Mouse (Mus musculus) T-helper 2 cell (primary cell): Measurements from ENCODE around the gene Trex1.

Experiments used
- in situ Hi-C: fragments of 300-600 bp; cut with MboI, MseI; formaldehyde crosslinking; loops from one replicate; pipeline ENCODE4 v1.15.1; 2025; ENCODE audit warnings: high pct_unique_total_duplicates

Trex1 gene

GRCm38 (mm10) chr9:109087987-109088386 is 28.5 kb upstream of the Trex1 start:
- in situ Hi-C loops: loop anchor here (10.0 kb wide), 1 partner anchor 793 kb away; the partner anchor contains the start of genes Amt and Nicn1

DNA sequence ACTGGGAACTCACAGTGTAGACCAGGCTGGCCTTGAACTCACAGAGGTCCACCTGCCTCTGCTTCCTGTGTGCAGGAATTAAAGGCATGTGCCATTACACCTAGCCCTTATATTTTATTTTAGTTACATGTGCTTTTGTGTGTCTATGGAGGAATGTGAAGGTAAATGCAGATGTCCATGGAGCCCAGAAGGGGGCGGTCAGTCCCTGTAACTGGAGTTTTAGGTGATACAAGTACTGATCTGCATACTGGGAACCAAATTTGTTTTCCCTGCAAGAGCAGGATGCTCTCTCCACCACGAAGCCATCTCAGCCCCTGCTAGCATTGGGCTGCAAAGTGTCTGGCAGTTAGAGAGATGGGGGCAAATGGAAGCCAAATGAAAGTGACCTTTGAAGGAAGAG is 25.4 kb upstream of the Trex1 start:
- in situ Hi-C loops: loop anchor here (10.0 kb wide), 1 partner anchor 790 kb away; the partner anchor contains the start of genes Amt and Nicn1

DNA sequence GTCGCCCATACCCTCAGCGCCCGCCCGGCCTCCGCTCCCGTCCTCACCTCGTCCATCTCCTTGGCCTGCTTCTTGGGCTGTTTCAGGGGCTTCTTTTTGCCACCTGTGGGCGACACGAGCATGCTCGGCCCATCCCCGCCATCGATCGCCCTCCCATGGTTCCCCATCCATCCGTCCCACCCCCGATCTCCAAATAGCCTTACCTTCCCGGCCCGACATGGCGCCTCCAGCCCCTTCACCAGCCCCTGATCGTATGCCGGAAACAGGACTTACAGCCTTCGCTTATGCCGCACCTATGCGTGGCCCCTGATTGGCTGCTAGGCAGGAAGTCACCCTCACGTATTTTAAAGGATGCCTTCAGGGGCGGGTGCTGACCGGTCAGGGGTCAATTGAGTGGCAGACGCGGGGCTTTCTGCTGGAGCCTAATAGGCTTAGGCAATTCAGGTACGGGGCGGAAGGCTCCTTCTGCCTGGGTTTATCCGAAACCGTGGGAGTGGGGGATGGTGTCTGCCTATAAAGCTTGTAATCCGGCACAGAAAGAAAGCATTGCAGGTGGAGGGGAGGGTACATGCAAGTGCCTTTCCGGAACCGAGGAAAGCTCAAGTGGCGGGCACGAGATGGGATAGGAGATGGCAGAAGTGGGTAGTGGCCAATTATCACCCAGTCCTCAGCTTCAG is 22.7 kb upstream of the Trex1 start, which contains the start of the genes Ccdc51 and Tma7:
Gene Ccdc51, plus strand, starts transcription at position 370 of the 677 bp plus-strand sequence.
Gene Tma7, minus strand, starts transcription at position 464 of the 677 bp plus-strand sequence.
- in situ Hi-C loops: loop anchor here (10.0 kb wide), 1 partner anchor 787 kb away; the partner anchor contains the start of genes Amt and Nicn1

- in situ Hi-C loops: loop anchor here (10.0 kb wide), 1 partner anchor 787 kb away; the partner anchor contains the start of genes Amt and Nicn1
Observed at GRCm38 (mm10) chr9:109081749-109082123, 22.2 kb upstream of the Trex1 start.

- in situ Hi-C loops: loop anchor here (10.0 kb wide), 1 partner anchor 786 kb away; the partner anchor contains the start of genes Amt and Nicn1
Observed at GRCm38 (mm10) chr9:109080516-109080915, 21.0 kb upstream of the Trex1 start.

GRCm38 (mm10) chr9:109073661-109074573 is 14.4 kb upstream of the Trex1 start, which contains the start of gene Atrip:
Atrip (minus strand) TSS chr9:109074124.
- in situ Hi-C loops: loop anchor here (25.0 kb wide), 1 partner anchor 1537 kb away; the partner anchor contains the start of genes Cyb561d2, Nprl2, Tmem115 and Zmynd10

DNA sequence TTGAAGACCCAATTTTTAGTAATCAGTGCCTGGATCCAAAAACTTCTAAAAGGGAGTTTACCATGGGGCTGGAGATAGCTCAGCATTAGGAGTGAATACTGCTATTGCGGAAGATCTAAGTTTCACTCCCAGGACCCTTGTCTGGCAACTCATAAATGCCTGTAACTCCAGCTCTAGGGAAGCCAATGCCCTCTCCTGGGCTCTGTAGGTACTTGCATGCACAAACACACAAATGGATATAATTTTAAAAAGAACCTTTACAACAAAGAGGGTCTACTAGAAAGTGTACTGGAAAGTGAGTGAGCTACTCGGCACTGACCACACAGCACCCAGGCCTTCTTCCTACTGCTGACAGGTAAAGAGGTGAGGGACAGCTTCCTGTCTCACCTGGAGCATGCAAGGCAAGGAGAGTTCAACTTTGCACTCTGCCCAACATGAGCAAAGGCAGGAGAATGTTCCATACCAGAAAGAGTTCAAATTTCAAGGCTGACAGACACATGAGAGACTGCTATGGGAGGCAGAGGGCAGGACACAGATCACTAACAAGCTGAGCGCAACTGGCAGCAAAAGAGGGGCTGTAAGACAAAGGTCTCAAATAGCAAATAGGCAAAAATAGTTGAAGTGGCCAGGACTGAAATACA is 8.7 kb upstream of the Trex1 start:
- in situ Hi-C loops: loop anchor here (25.0 kb wide), 1 partner anchor 1531 kb away; the partner anchor contains the start of genes Cyb561d2, Nprl2, Tmem115 and Zmynd10

GRCm38 (mm10) chr9:109060898-109061295 is 1.4 kb upstream of the Trex1 start:
- in situ Hi-C loops: loop anchor here (5.0 to 25.0 kb wide), 2 partner anchors 59 to 1524 kb away; partner anchors contain the start of genes Cyb561d2, Nprl2, Tmem115 and Zmynd10

DNA sequence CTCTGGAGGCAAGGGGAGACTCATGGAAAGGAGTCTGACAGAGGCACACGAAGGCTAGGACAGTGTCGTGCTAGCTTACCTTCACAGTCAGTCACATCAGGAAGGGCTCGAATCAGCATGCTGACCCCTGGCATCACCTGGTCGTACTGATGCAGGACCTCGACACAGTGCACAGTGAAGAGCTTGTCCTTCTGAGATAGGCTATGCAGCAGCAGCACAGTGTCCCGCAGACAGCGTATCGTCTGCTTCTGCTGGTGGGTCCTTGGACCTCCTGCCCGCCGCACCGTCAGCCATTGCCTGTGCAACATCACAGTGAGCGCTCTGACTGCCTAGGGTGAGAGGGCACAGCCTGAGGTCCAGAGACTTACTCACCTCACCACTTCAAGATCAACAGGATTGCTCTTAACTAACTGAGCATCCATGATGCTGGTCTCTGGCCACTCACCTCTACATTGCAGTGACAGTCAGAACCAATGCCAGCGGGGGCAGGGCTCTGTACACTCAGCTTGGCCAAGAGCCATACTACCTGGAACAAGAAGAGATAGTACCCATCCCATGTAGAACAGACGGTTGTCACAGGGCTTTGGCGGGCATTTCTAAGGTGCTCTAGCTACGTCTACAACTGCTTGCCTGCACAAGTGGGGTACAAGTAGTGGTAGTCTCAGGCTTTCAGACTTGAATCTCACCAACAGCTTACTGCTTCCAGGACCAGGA is 807 bp upstream of the Trex1 start:
- in situ Hi-C loops: loop anchor here (5.0 to 25.0 kb wide), 2 partner anchors 58 to 1523 kb away; partner anchors contain the start of genes Cyb561d2, Nprl2, Tmem115 and Zmynd10

DNA sequence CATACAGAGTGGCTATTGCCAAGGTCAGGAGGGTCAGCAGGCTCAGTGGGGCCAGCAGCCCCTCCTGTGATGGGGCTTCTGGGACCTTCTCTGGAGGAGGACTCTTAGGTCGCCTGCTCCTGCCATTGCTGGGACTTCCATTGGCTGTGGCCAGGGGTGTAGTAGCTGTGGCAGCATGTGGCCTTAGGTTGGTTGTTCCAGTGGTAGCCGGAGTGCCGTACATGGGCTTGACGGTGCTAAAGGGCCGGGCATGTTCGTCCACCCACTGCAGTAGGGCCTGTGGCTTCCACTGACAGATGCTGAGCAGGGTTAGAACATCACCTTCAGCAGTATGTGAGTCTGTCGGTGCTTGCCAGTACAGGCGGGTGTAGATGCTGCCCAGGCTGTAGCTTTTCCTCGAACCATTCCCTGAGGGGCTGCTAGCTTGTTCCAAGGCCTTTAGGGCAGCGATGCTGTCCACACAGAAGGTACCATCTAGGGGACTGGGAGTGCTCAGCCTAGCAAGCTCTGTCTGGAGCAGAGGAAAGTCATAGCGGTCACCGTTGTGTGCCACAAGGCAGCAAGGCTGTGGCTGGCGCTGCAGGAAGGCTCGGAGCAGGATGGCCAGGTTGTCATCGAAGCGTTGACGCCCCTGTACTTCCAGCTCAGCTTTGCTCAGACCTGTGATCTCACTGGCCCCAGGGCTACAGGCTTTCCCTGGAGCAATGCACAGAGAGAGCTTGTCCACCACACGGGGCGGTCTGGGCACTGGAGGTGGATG is 1.3 kb downstream of the Trex1 start:
- in situ Hi-C loops: loop anchor here (25.0 kb wide), 1 partner anchor 1521 kb away; the partner anchor contains the start of genes Cyb561d2, Nprl2, Tmem115 and Zmynd10

GRCm38 (mm10) chr9:109057543-109057942 is 2.0 kb downstream of the Trex1 start:
- in situ Hi-C loops: loop anchor here (25.0 kb wide), 1 partner anchor 1520 kb away; the partner anchor contains the start of genes Cyb561d2, Nprl2, Tmem115 and Zmynd10

GRCm38 (mm10) chr9:109056916-109057315 is 2.6 kb downstream of the Trex1 start:
- in situ Hi-C loops: loop anchor here (25.0 kb wide), 1 partner anchor 1520 kb away; the partner anchor contains the start of genes Cyb561d2, Nprl2, Tmem115 and Zmynd10

GRCm38 (mm10) chr9:109056081-109056690 is 3.3 kb downstream of the Trex1 start:
- in situ Hi-C loops: loop anchor here (25.0 kb wide), 1 partner anchor 1519 kb away; the partner anchor contains the start of genes Cyb561d2, Nprl2, Tmem115 and Zmynd10

DNA sequence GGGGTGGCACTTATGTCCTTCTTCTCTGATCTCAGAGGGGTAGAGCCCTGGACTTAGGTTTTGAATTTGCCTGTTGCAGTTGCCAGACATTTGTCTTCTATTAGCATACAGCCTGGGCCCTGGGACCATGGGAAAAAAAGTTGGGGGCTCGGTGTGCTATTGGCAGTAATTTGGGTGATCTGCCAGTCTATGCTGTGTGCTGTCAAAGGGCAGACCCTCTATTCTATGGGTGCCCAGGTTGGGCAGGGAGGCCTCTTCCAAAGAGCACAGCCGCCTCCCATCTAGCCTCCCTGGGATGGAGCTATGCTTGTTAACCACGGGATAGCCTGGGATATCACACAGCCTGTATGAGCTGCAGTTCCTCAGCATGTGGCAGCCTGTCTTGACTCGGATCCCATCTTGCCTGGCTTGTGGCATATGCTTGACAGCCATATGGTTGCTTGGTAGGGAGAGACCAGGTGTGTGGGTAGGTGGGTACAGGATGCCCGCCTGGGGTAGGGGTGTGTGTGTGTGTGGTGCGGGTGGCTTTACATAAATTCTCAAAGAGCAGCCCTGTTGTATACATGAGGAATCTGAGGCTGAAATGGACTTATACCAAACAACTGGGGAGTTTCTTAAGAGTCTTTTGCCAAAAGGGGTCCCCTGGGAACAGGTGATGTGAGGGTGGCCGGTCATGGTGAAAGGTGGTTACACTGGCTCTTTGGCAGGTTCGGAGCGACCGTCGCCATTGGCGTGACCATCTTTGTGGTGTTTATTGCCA is 4.1 kb downstream of the Trex1 start:
- in situ Hi-C loops: loop anchor here (25.0 kb wide), 1 partner anchor 1518 kb away; the partner anchor contains the start of genes Cyb561d2, Nprl2, Tmem115 and Zmynd10

- in situ Hi-C loops: loop anchor here (5.0 to 25.0 kb wide), 2 partner anchors 487 to 1517 kb away; partner anchors contain the start of genes Cyb561d2, Dalrd3, Ndufaf3 and Nprl2
Observed at GRCm38 (mm10) chr9:109054712-109055111, 4.8 kb downstream of the Trex1 start.

DNA sequence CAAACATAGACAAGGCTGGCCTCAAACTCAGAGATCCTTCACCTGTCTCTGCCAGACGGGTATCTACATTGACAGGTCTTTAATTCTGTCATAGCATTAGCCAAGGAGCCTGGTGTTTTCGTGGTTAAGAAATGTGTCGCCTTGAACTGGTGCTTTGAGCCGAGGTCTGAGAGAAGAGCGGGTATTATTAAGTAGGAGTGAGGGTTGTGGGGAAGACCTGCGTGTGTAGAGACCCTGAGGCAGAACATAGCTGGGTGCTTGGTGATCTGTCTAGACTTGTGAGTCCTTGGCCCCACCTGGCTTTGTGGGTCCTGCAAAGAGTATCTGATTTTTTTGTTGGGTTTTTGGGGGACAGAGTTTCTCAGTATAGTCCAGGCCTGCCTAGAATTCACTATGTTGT is 5.7 kb downstream of the Trex1 start:
- in situ Hi-C loops: loop anchor here (5.0 to 25.0 kb wide), 2 partner anchors 487 to 1517 kb away; partner anchors contain the start of genes Cyb561d2, Dalrd3, Ndufaf3 and Nprl2

- in situ Hi-C loops: loop anchor here (5.0 to 25.0 kb wide), 2 partner anchors 486 to 1516 kb away; partner anchors contain the start of genes Cyb561d2, Dalrd3, Ndufaf3 and Nprl2
Observed at GRCm38 (mm10) chr9:109053366-109053765, 6.2 kb downstream of the Trex1 start.
